Mouse (Mus musculus): Measurements from ENCODE around the gene Nog.

Nog gene

DNA sequence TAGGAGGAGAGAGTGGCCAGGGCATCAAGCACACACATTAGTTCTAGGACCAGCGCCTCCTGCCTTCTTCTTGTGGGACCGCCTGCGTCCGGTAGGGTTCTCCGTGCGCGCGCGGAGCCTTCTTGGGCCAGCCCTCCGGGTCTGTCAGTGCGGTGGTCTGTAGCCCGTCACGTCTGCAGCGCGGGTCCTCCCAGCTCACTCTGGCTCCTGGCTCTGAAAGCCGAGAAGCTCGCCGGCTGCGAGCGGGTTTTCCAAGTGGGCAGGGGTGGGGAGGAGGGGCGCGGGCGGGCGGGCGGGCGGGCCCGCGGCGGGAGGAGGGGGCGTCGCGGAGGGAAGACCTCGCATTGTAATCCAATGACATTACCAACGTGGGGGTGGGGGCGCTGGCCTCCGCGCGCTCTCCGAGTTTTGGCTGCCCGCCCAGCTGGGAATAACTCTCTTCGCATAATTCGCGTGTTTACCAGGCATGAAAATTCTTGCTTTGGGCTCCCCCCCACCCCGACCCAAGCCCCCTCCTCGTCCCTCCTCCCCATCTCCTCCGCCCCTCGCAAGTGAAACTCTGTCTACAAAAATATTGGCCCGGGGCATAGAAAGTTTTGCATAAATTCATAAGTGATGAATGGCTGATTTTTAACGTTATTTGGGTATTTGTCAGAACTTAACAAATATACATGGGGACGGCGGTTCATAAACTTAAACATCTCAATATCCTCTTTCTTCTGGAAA is 3.7 kb downstream of the Nog start:
- in situ Hi-C loops (cut with MboI; ENCODE audit: low pct_unique_long_range_greater_than_20kb in 1 of 2, low sequenced_read_pairs in 2 of 2, unreplicated experiment in 1 of 2) = no loop called here

- in situ Hi-C loops (cut with MboI; ENCODE audit: low pct_unique_long_range_greater_than_20kb in 1 of 2, low sequenced_read_pairs in 2 of 2, unreplicated experiment in 1 of 2) = no loop called here
Measured at GRCm38 (mm10) chr11:89297521-89297920, 4.6 kb downstream of the Nog start.

- in situ Hi-C loops (cut with MboI; ENCODE audit: low pct_unique_long_range_greater_than_20kb in 1 of 2, low sequenced_read_pairs in 2 of 2, unreplicated experiment in 1 of 2) = no loop called here
Measured at GRCm38 (mm10) chr11:89269809-89270361, 32.2 kb downstream of the Nog start.

DNA sequence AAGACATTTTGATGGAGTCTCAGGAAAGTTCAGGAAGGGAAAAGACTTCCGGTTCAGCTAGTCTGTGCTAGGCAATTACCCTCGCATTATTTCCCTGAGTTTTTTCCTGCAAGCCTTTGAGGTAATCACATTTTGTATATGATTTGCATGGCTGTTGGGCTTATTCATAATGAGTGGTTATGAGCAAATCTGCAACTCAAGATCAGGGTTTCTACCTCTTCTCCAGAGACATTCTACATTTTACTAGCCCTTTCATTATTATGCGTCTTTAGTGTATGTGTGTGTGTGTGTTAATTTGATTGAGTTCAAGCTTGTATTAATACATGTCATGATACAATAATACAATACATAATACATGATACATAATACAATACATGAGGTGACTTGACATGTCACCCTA is 34.6 kb downstream of the Nog start:
- in situ Hi-C loops (cut with MboI; ENCODE audit: low pct_unique_long_range_greater_than_20kb in 1 of 2, low sequenced_read_pairs in 2 of 2, unreplicated experiment in 1 of 2) = no loop called here

GRCm38 (mm10) chr11:89265080-89265479 is 37.1 kb downstream of the Nog start:
- in situ Hi-C loops (cut with MboI; ENCODE audit: low pct_unique_long_range_greater_than_20kb in 1 of 2, low sequenced_read_pairs in 2 of 2, unreplicated experiment in 1 of 2) = no loop called here

DNA sequence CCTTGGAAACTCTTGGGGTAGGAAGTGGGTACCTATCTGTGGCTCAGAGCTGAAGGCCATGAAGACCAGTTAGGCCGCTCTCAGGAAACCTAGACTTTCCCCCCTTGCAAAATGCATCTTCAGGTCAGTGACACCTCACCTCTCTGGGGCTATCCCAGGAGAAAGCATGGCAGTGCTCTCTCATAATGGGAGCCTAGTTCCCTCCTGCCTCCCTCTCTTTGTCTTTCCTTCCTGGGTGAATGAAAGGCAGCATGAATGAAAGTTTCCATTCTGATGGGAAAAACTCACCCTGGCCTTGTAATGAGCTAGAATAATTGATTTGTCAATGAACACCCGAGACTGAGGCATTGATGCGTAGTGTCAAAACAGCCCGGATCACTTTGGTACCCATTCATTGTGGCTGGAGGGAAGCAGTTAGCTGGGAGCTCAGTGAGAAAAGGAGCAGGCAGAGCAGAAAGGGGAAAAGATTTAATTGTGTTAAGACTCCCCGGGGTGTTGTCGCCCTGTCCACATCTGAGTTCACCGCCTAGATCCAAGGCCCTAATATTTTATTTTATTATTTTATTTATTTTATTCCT is 42.7 kb downstream of the Nog start:
- in situ Hi-C loops (cut with MboI; ENCODE audit: low pct_unique_long_range_greater_than_20kb in 1 of 2, low sequenced_read_pairs in 2 of 2, unreplicated experiment in 1 of 2) = no loop called here

DNA sequence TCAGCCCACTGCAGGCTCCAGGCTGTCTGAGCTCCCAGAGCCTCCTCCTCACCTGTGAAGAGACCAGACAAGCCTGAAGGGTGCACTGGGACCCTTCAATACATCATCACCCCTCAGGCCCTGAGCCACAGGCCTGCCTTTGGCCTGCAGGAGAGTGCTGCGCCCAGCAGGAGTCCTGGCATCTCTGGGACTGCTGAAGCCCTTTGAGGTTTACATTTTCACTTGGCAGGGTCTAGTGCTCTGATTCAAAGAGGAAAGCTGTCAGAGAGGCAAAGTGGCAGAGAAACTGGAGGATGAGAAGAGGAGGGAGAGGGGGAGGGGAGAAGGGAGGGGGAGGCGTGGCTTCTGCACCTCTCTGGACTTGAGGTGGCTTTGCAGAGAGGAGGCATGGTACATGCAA is 44.2 kb downstream of the Nog start:
- in situ Hi-C loops (cut with MboI; ENCODE audit: low pct_unique_long_range_greater_than_20kb in 1 of 2, low sequenced_read_pairs in 2 of 2, unreplicated experiment in 1 of 2) = no loop called here

GRCm38 (mm10) chr11:89253973-89254372 is 48.2 kb downstream of the Nog start:
- in situ Hi-C loops (cut with MboI; ENCODE audit: low pct_unique_long_range_greater_than_20kb in 1 of 2, low sequenced_read_pairs in 2 of 2, unreplicated experiment in 1 of 2) = no loop called here
